Mouse (Mus musculus): ENCODE data around the gene Dck. TPM values are rescaled to one million over a fixed set of nuclear protein-coding genes. Genes with fewer than 3 reads are reported as not detected.

The Dck gene
- 44.7 and 46.8 TPM in 2 replicates for polyA plus RNA-seq (2015; fragmentation: Nextera tagmentation; extraction: Ambion mirVana)

GRCm38 (mm10) chr5:88764987-88765481 is at the start of gene Dck:
TSS of gene Dck (plus strand) at chr5:88764996.
- Histone ChIP-seq H3K4me1 (ENCODE audit: insufficient read depth) (peaks cover 23% of the 10 kb centered on the region), H3K4me2 (ENCODE audit: low read depth, low read length) (peak within 1 kb of the TSS; percentile 79), H3K36me3 (replicated peaks; ENCODE audit: insufficient read depth, low read length) (peaks cover 11% of the 10 kb centered on the region), H3K4me3 (ENCODE audit: low read depth, low read length) (peak within 1 kb of the TSS; percentile 89), H3K27me3 (ENCODE audit: insufficient read depth, low read length) (no peaks in the 10 kb centered on the region), H3K9ac (replicated peaks) (peak within 1 kb of the TSS; percentile 90), H3K9me3 (ENCODE audit: low read length) (no peaks in the 10 kb centered on the region), H3K27ac (ENCODE audit: low read depth) (peak within 1 kb of the TSS; percentile 91)
- TF ChIP-seq EP300 (IDR thresholded peaks at IDR 0.05; ENCODE audit: low read depth), result no peak
- TF ChIP-seq CTCF (IDR thresholded peaks at IDR 0.05; ENCODE audit: low read depth), result 0 out of 2 replicates have a peak, but pooled peaks have one; percentile 1
- under 1% methylated on average over 49 of the region's 51 CpGs for WGBS (ENCODE audit: insufficient replicate concordance)
- peak; percentile 100 for DNase-seq
- peak; percentile 99 for ATAC-seq

GRCm38 (mm10) chr5:88716983-88717382 is 47.8 kb upstream of the Dck start:
- DNase-seq, result no peak
- Histone ChIP-seq H3K4me2 (ENCODE audit: low read depth, low read length) (no peak overlapping the region), H3K4me3 (ENCODE audit: low read depth, low read length) (no peak overlapping the region), H3K4me1 (ENCODE audit: insufficient read depth) (peaks cover 12% of the 10 kb centered on the region), H3K9ac (replicated peaks) (no peak overlapping the region), H3K9me3 (ENCODE audit: low read length) (no peaks in the 10 kb centered on the region), H3K27ac (ENCODE audit: low read depth) (no peak overlapping the region), H3K36me3 (replicated peaks; ENCODE audit: insufficient read depth, low read length) (no peaks in the 10 kb centered on the region), H3K27me3 (ENCODE audit: insufficient read depth, low read length) (no peaks in the 10 kb centered on the region)
- TF ChIP-seq EP300 (IDR thresholded peaks at IDR 0.05; ENCODE audit: low read depth), result no peak
- no peak for TF ChIP-seq CTCF (IDR thresholded peaks at IDR 0.05; ENCODE audit: low read depth)
- 78% methylated on average over 2 of the region's 2 CpGs for WGBS (ENCODE audit: insufficient replicate concordance)
- no peak for ATAC-seq

GRCm38 (mm10) chr5:88720116-88721002 is 44.4 kb upstream of the Dck start, which contains the start of gene Mob1b:
TSS of gene Mob1b (plus strand) at chr5:88720855.
- WGBS (ENCODE audit: insufficient replicate concordance), result under 1% methylated on average over 53 of the region's 54 CpGs
- peaks cover 35% of the 10 kb centered on the region for H3K4me1 ChIP-seq (ENCODE audit: insufficient read depth)
- peak within 1 kb of the TSS; percentile 97 for H3K4me3 ChIP-seq (ENCODE audit: low read depth, low read length)
- peak within 1 kb of the TSS; percentile 95 for H3K4me2 ChIP-seq (ENCODE audit: low read depth, low read length)
- no peaks in the 10 kb centered on the region for H3K9me3 ChIP-seq (ENCODE audit: low read length)
- H3K9ac ChIP-seq (replicated peaks), result peak within 1 kb of the TSS; percentile 95
- ATAC-seq, result peak; percentile 91
- H3K36me3 ChIP-seq (replicated peaks; ENCODE audit: insufficient read depth, low read length), result no peaks in the 10 kb centered on the region
- peak; percentile 98 for DNase-seq
- no peaks in the 10 kb centered on the region for H3K27me3 ChIP-seq (ENCODE audit: insufficient read depth, low read length)
- peak within 1 kb of the TSS; percentile 93 for H3K27ac ChIP-seq (ENCODE audit: low read depth)
- no peak for TF ChIP-seq CTCF (IDR thresholded peaks at IDR 0.05; ENCODE audit: low read depth)
- TF ChIP-seq EP300 (IDR thresholded peaks at IDR 0.05; ENCODE audit: low read depth), result peak; percentile 62; the same call in 1 of the 2 replicates

GRCm38 (mm10) chr5:88721003-88721475 is 43.8 kb upstream of the Dck start:
- peak overlapping the region; percentile 93 for H3K27ac ChIP-seq (ENCODE audit: low read depth)
- DNase-seq (no peak), ATAC-seq (peak; percentile 40)
- H3K4me3 ChIP-seq (ENCODE audit: low read depth, low read length), result peak overlapping the region; percentile 97
- H3K36me3 ChIP-seq (replicated peaks; ENCODE audit: insufficient read depth, low read length), result no peaks in the 10 kb centered on the region
- H3K4me2 ChIP-seq (ENCODE audit: low read depth, low read length), result peak overlapping the region; percentile 95
- peaks cover 41% of the 10 kb centered on the region for H3K4me1 ChIP-seq (ENCODE audit: insufficient read depth)
- no peak for TF ChIP-seq CTCF (IDR thresholded peaks at IDR 0.05; ENCODE audit: low read depth)
- TF ChIP-seq EP300 (IDR thresholded peaks at IDR 0.05; ENCODE audit: low read depth), result no peak
- no peaks in the 10 kb centered on the region for H3K9me3 ChIP-seq (ENCODE audit: low read length)
- no peaks in the 10 kb centered on the region for H3K27me3 ChIP-seq (ENCODE audit: insufficient read depth, low read length)
- WGBS (ENCODE audit: insufficient replicate concordance), result 3% methylated on average over 34 of the region's 38 CpGs
- H3K9ac ChIP-seq (replicated peaks), result peak overlapping the region; percentile 95

- Histone ChIP-seq H3K36me3 (replicated peaks; ENCODE audit: insufficient read depth, low read length) (no peaks in the 10 kb centered on the region), H3K9me3 (ENCODE audit: low read length) (no peaks in the 10 kb centered on the region), H3K4me1 (ENCODE audit: insufficient read depth) (peaks cover 41% of the 10 kb centered on the region), H3K4me3 (ENCODE audit: low read depth, low read length) (peak overlapping the region; percentile 97), H3K27me3 (ENCODE audit: insufficient read depth, low read length) (no peaks in the 10 kb centered on the region), H3K4me2 (ENCODE audit: low read depth, low read length) (peak overlapping the region; percentile 95), H3K27ac (ENCODE audit: low read depth) (peak overlapping the region; percentile 93), H3K9ac (replicated peaks) (peak overlapping the region; percentile 95)
- ATAC-seq (peak; percentile 43), DNase-seq (peak; percentile 77)
- TF ChIP-seq CTCF (IDR thresholded peaks at IDR 0.05; ENCODE audit: low read depth) (no peak), EP300 (IDR thresholded peaks at IDR 0.05; ENCODE audit: low read depth) (no peak)
- 2% methylated on average over 31 of the region's 31 CpGs for WGBS (ENCODE audit: insufficient replicate concordance)
Observed at GRCm38 (mm10) chr5:88721565-88722212, 43.1 kb upstream of the Dck start.

GRCm38 (mm10) chr5:88722213-88722600 is 42.6 kb upstream of the Dck start:
- Histone ChIP-seq H3K4me1 (ENCODE audit: insufficient read depth) (peaks cover 41% of the 10 kb centered on the region), H3K36me3 (replicated peaks; ENCODE audit: insufficient read depth, low read length) (no peaks in the 10 kb centered on the region), H3K4me2 (ENCODE audit: low read depth, low read length) (peak overlapping the region; percentile 95), H3K27ac (ENCODE audit: low read depth) (peak overlapping the region; percentile 93), H3K9ac (replicated peaks) (peak overlapping the region; percentile 95), H3K27me3 (ENCODE audit: insufficient read depth, low read length) (no peaks in the 10 kb centered on the region), H3K4me3 (ENCODE audit: low read depth, low read length) (peak overlapping the region; percentile 97), H3K9me3 (ENCODE audit: low read length) (no peaks in the 10 kb centered on the region)
- TF ChIP-seq CTCF (IDR thresholded peaks at IDR 0.05; ENCODE audit: low read depth) (no peak), EP300 (IDR thresholded peaks at IDR 0.05; ENCODE audit: low read depth) (no peak)
- DNase-seq (peak; percentile 29), ATAC-seq (no peak)
- 25% methylated on average over 4 of the region's 4 CpGs for WGBS (ENCODE audit: insufficient replicate concordance)
